Mouse (Mus musculus): ENCODE data around the gene Cxcr6. TPM values are rescaled to one million over a fixed set of nuclear protein-coding genes. Genes with fewer than 3 reads are reported as not detected.

Gene Cxcr6
- polyA plus RNA-seq, 1 experiment from 2014 or later = not detected

DNA sequence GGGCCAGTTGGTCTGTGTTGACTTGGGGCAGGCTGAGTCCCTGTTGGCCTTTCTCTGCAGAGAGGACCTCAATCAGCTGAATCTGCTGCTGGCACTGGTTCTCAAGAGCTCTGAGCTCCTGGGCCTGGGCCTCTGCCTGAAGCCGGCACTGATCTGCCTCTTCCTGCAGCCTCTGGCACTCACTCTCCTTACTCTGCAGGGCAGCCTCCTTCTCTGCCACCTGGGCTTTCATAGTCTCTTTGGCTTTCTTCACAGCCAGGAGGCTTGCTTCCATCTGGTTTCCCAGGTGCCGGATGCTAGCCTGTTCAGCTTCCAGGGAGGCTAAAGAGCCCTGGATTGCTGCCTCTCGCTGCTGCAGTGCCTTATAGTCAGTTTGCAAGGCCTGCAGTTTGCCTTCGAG is 22.6 kb downstream of the Cxcr6 start:
- H3K4me1 ChIP-seq = no peaks in the 10 kb centered on the region
- no peak overlapping the region for H3K9ac ChIP-seq (replicated peaks)
- H3K4me2 ChIP-seq = no peak overlapping the region
- H3K4me3 ChIP-seq (replicated peaks) = no peak overlapping the region
- WGBS = 86% methylated on average over 4 of the region's 4 CpGs
- peaks cover 66% of the 10 kb centered on the region for H3K36me3 ChIP-seq
- H3K27ac ChIP-seq (replicated peaks) = no peak overlapping the region
- no peak for ATAC-seq (ENCODE audit: low FRiP score)
- H3K9me3 ChIP-seq (replicated peaks) = no peaks in the 10 kb centered on the region
- no peaks in the 10 kb centered on the region for H3K27me3 ChIP-seq (replicated peaks)

DNA sequence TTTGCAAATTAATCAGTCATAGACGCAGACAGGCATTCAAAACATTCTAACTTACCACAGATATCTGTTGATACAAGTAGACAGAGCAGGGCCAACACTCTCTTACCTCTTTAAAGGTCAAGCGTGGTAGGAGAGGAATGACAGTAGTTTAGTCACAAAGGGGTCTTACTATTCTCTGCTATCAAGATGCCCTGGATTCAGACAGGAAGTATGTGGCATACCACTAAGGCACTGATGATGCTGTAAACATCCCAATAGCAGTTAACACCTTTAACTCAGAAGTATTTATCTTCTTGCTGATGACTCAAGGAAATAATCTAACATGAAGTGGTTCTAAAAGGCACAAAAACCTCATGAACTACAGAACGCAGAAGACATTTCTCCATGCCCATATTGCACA is 29.6 kb downstream of the Cxcr6 start:
- Histone ChIP-seq H3K27ac (replicated peaks) (no peak overlapping the region), H3K9ac (replicated peaks) (no peak overlapping the region), H3K4me2 (no peak overlapping the region), H3K27me3 (replicated peaks) (no peaks in the 10 kb centered on the region), H3K4me1 (no peaks in the 10 kb centered on the region), H3K9me3 (replicated peaks) (no peaks in the 10 kb centered on the region), H3K4me3 (replicated peaks) (no peak overlapping the region), H3K36me3 (peaks cover 52% of the 10 kb centered on the region)
- 95% methylated on average over 3 of the region's 3 CpGs for WGBS
- ATAC-seq (ENCODE audit: low FRiP score) = no peak

DNA sequence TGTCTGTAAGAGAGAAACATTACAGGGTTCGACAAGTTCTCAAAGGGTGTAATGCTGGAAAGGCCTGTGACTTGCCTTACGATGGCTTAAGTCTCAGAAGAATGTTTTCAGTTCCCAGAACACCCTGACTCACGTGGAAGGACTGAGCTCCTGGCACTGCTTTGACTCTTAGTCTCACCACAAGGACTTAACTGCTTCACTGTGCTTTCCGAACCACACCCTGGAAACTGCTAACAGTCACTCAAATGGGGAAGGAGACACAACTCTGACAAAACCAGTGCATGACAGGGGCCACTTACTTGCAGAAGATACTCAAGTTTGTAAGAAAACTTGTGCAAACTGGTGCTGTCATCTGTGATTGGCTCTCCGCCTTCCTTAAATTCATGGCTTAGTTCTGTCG is 34.0 kb downstream of the Cxcr6 start:
- no peak overlapping the region for H3K9ac ChIP-seq (replicated peaks)
- no peaks in the 10 kb centered on the region for H3K4me1 ChIP-seq
- no peak for ATAC-seq (ENCODE audit: low FRiP score)
- 92% methylated on average over 6 of the region's 6 CpGs for WGBS
- H3K4me2 ChIP-seq = no peak overlapping the region
- no peaks in the 10 kb centered on the region for H3K9me3 ChIP-seq (replicated peaks)
- no peak overlapping the region for H3K27ac ChIP-seq (replicated peaks)
- no peak overlapping the region for H3K4me3 ChIP-seq (replicated peaks)
- no peaks in the 10 kb centered on the region for H3K27me3 ChIP-seq (replicated peaks)
- H3K36me3 ChIP-seq = peaks cover 41% of the 10 kb centered on the region

DNA sequence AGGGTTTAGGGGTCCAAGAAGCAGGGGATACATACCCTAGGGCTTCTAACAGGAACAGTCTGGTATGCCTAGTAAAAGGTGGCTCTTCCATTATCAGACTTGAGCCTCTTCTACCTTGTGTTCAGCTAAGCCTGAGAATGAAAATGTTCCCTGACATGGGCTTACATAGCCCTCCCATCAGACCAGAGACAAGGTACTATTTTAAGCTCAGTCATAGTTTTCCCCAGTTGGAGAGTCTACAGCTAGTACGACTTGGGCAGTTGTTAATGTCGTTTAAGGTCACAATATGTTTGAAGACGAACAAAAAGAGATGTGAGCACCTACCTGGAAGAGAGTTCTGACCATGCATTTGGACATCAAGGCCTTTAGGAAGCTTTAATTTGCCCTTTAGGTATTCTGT is 38.2 kb downstream of the Cxcr6 start:
- no peak overlapping the region for H3K4me2 ChIP-seq
- H3K27me3 ChIP-seq (replicated peaks) = no peaks in the 10 kb centered on the region
- H3K4me3 ChIP-seq (replicated peaks) = no peak overlapping the region
- WGBS = 87% methylated on average over 3 of the region's 3 CpGs
- H3K4me1 ChIP-seq = no peaks in the 10 kb centered on the region
- no peak for ATAC-seq (ENCODE audit: low FRiP score)
- H3K36me3 ChIP-seq = peaks cover 10% of the 10 kb centered on the region
- no peak overlapping the region for H3K27ac ChIP-seq (replicated peaks)
- H3K9ac ChIP-seq (replicated peaks) = no peak overlapping the region
- no peaks in the 10 kb centered on the region for H3K9me3 ChIP-seq (replicated peaks)

DNA sequence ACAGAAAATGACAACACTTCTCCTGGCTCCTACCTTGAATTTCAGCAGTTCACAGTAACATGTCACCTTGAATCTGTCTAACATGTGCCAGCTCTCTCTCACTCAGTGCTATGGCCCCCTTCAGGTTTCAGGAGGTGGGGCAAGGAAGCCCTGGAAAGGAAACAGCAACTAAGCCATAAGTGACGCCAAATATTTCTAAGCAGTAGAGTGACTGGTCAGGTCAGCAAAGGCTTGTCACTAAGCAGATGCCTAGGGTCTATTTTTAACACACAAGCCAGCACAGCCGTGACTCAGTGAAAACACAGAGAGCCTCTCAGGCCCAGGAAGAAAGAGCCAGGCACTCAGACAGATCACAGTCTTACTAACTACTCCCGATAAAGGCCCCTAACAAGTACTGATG is 38.8 kb downstream of the Cxcr6 start:
- Histone ChIP-seq H3K4me3 (replicated peaks) (no peak overlapping the region), H3K27ac (replicated peaks) (no peak overlapping the region), H3K4me1 (no peaks in the 10 kb centered on the region), H3K27me3 (replicated peaks) (no peaks in the 10 kb centered on the region), H3K9me3 (replicated peaks) (no peaks in the 10 kb centered on the region), H3K4me2 (no peak overlapping the region), H3K36me3 (peaks cover 6% of the 10 kb centered on the region; the same call in 1 of the 2 replicates), H3K9ac (replicated peaks) (no peak overlapping the region)
- WGBS = 81% methylated on average over 3 of the region's 3 CpGs
- no peak for ATAC-seq (ENCODE audit: low FRiP score)

DNA sequence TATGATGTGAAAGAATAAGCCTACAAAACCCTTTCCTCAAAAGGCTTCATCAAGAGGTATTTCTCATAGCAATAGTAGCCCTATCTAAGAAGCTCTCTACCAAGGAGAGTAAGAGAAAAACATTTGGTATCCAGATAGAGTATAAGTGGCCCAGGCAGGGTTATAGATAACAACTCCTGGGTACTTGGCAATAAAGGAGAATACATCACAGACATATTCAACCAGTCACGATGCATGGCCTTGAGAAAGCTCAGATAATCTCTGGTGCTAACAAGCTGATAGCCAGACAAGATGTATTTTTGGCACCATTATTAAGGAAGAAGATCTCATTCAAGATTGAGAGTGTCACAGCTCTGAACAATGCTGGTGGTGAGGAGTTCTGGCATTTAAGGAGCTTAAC is 40.2 kb downstream of the Cxcr6 start:
- Histone ChIP-seq H3K27me3 (replicated peaks) (no peaks in the 10 kb centered on the region), H3K9me3 (replicated peaks) (no peaks in the 10 kb centered on the region), H3K27ac (replicated peaks) (no peak overlapping the region), H3K4me3 (replicated peaks) (no peak overlapping the region), H3K4me1 (peaks cover 8% of the 10 kb centered on the region), H3K9ac (replicated peaks) (no peak overlapping the region), H3K4me2 (no peak overlapping the region), H3K36me3 (no peaks in the 10 kb centered on the region)
- no peak for ATAC-seq (ENCODE audit: low FRiP score)
- 98% methylated on average over 1 of the region's 1 CpGs for WGBS

DNA sequence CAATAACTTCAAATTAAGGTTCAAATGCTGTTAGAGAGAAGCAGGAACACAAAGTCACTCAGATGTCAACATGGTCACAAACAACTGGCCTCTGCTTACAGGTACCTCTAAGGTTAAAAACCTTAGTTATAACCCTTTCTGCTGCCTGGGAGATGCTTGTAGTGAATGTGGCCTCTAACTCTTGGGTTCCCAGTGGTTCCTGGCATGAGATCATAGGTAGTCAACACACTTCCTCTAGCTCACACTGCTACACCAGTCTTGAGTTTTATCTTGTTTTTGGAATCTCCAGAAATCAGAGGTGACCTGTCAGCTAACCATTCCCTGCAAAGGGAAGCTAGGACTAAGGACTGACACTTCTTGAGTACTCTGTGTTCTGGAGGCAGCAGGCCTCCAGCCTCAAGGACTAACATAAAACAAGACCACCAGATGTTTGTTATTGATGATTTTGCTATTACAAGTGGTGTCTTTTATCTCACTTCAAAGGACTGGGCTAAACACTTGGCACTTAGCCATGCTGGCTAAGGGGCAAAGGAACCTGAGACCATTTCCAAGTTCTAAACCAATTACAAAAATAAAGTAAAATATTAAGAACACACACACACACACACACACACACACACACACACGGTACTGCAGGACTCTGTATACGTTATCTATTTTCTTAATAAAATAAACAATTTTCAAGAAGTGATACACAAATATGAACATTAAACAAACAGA is 43.9 kb downstream of the Cxcr6 start:
- no peak overlapping the region for H3K9ac ChIP-seq (replicated peaks)
- no peaks in the 10 kb centered on the region for H3K36me3 ChIP-seq
- H3K27me3 ChIP-seq (replicated peaks) = no peaks in the 10 kb centered on the region
- H3K9me3 ChIP-seq (replicated peaks) = no peaks in the 10 kb centered on the region
- 86% methylated on average over 2 of the region's 2 CpGs for WGBS
- H3K4me3 ChIP-seq (replicated peaks) = 0 out of 2 replicates have a peak overlapping the region, but pooled peaks have one; percentile 82
- no peak for ATAC-seq (ENCODE audit: low FRiP score)
- H3K4me2 ChIP-seq = peak overlapping the region; percentile 79
- no peak overlapping the region for H3K27ac ChIP-seq (replicated peaks)
- peaks cover 11% of the 10 kb centered on the region for H3K4me1 ChIP-seq

DNA sequence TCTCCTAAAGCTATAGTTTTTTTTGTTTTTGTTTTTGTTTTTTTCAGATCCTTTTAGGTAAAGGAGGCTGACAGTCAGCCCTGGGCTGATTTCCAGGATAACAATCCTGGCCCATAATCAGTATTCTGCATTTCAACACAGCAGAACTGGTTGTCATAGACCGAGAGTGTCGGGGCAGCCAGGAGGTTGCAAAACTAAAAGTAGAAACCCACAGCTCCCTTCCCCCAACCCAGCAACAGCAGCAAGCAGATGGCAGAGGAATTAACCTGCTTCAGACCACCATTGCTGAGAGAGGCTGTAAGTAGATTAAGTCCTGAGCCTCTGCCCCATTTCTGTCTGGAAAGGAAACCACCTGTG is 44.4 kb downstream of the Cxcr6 start:
- peaks cover 11% of the 10 kb centered on the region for H3K4me1 ChIP-seq
- no peak for ATAC-seq (ENCODE audit: low FRiP score)
- H3K27ac ChIP-seq (replicated peaks) = peak overlapping the region; percentile 84
- WGBS = 22% methylated on average over 2 of the region's 2 CpGs
- H3K9me3 ChIP-seq (replicated peaks) = no peaks in the 10 kb centered on the region
- H3K4me2 ChIP-seq = peak overlapping the region; percentile 79
- H3K4me3 ChIP-seq (replicated peaks) = peak overlapping the region; percentile 82
- no peak overlapping the region for H3K9ac ChIP-seq (replicated peaks)
- no peaks in the 10 kb centered on the region for H3K27me3 ChIP-seq (replicated peaks)
- no peaks in the 10 kb centered on the region for H3K36me3 ChIP-seq

DNA sequence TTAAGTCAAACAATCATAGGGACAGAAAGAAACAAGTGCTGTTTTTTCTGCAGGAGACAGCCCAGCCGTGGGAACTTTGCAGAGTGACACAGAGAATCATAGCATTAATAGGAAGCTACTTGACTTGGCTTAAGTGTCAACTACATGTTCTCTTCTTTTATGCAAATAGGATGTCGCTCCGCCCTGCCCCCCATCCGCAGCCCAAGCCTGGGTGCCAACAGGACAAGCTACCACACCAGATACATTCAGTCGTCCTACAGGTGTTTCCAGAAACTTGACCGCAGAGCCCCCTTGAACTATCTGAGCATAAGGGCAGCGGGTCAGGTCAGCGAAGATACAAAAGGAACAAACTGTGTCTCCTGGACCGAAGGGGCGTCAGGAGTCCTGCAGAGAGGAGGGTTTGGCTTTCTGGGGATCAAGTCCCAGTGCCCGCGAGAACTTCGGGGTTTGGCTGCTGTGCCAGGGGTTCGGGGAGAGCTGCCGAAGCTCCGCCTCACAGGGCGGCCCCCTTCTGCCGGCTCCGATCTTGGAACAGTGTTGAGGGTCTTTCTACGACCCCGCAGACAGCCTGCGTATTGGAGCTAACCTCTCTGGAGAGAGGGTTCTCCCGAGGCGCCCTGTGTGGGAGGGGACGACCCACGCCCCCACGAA is 44.9 kb downstream of the Cxcr6 start:
- peak; percentile 77 for ATAC-seq (ENCODE audit: low FRiP score)
- Histone ChIP-seq H3K9ac (replicated peaks) (peak overlapping the region; percentile 64), H3K4me2 (peak overlapping the region; percentile 79), H3K27ac (replicated peaks) (peak overlapping the region; percentile 84), H3K27me3 (replicated peaks) (no peaks in the 10 kb centered on the region), H3K4me3 (replicated peaks) (peak overlapping the region; percentile 82), H3K36me3 (no peaks in the 10 kb centered on the region), H3K4me1 (peaks cover 11% of the 10 kb centered on the region), H3K9me3 (replicated peaks) (no peaks in the 10 kb centered on the region)
- WGBS = 0% methylated on average over 26 of the region's 27 CpGs

DNA sequence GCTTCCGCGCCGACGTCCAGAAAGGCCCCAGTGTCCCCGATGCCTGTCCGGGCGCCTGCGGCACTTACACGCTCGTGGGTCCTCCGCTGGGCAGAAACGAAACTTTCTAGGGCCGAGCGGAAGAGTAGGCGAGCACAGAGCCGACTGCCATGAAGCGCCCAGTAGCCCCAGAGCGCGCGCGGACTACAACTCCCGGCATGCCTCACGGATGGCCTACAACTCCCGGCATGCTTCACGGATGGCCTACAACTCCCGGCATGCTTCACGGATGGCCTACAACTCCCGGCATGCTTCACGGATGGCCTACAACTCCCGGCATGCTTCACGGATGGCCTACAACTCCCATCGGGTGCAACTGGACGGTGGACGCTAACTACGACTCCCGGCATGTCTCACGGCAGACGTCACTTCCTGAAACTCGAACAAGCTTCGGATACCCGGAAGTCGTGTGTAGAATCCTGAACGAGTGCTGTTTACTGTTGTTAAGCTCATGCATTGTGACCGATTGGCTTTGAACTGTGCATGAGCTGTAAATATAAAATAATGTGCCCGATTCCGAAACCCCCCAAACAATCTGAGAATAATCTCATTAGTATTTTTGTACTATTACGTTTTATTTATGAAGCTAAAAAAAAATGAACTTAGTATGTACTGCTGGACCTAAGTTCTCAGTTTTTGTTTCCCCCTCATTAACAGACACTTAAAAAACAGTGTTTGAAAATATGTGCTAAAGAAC is 45.6 kb downstream of the Cxcr6 start, which contains the start of gene Fyco1:
TSS of gene Fyco1 (minus strand) at position 187 of the 736 bp plus-strand sequence.
- Histone ChIP-seq H3K27me3 (replicated peaks) (no peaks in the 10 kb centered on the region), H3K4me1 (peaks cover 11% of the 10 kb centered on the region), H3K4me3 (replicated peaks) (peak within 1 kb of the TSS; percentile 82), H3K36me3 (no peaks in the 10 kb centered on the region), H3K4me2 (peak within 1 kb of the TSS; percentile 79), H3K9me3 (replicated peaks) (no peaks in the 10 kb centered on the region), H3K9ac (replicated peaks) (peak within 1 kb of the TSS; percentile 64), H3K27ac (replicated peaks) (peak within 1 kb of the TSS; percentile 84)
- WGBS = under 1% methylated on average over 47 of the region's 47 CpGs
- peak; percentile 98 for ATAC-seq (ENCODE audit: low FRiP score)

DNA sequence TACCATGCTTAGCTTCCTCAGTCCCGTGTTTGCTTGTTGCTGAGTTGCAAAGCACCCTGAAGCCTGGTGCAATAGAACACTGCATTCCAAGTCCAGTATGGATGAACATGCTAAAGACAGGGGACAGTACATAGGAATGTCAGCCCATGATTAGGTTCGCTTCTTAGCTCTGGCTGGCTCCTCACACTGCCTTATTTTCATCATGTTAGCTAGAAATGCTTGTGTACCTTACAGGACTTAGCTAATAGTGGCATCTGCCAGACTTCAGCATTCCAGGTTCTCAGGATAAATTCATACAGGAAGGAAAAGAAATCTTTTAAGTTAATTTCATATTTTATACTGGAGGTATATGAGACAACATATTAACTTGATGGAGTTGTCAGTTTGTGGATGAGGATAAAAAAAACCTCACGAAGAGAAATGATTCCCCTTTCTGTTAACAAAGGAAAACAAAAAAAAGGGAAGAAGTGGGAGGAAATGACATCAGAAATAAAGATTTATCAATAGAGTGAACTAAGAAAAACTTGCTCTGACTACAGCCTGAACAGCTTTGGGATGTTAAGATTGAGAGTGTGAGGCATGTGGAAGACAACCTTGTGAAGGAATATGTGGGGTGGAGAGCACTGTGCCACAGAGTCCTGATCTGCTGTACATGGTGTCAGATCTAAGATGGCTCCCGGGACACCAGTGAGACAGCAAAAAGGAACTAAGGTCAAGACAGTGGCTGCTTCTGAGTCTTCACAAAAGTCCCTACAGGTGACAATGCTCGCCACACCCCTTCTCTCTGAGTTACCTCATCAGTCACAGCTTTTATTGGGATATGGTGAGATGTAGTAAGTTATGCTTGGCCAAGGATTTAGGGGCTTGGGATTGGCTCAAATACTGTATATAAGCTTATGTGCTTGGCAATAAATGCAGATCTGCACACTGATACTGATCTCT is 46.4 kb downstream of the Cxcr6 start:
- Histone ChIP-seq H3K27ac (replicated peaks) (peak overlapping the region; percentile 79), H3K4me1 (peaks cover 11% of the 10 kb centered on the region), H3K9me3 (replicated peaks) (no peaks in the 10 kb centered on the region), H3K9ac (replicated peaks) (peak overlapping the region; percentile 47; the same call in 1 of the 2 replicates), H3K27me3 (replicated peaks) (no peaks in the 10 kb centered on the region), H3K36me3 (no peaks in the 10 kb centered on the region), H3K4me3 (replicated peaks) (peak overlapping the region; percentile 39), H3K4me2 (peak overlapping the region; percentile 62)
- ATAC-seq (ENCODE audit: low FRiP score) = peak; percentile 35
- WGBS = 67% methylated on average over 5 of the region's 5 CpGs
